Mouse (Mus musculus) liver, embryonic 14.5 days (tissue): ENCODE data around the gene Rps11.

Source experiments
- CTCF ChIP-seq: IDR thresholded peaks from 2 replicates; pipeline ENCODE4 v1.5.1; 2016; ENCODE audit warnings: antibody characterized with exemption, low read depth, control low read depth
- EP300 ChIP-seq: IDR thresholded peaks from 2 replicates; pipeline ENCODE4 v1.6.1; 2016; ENCODE audit warnings: antibody characterized with exemption, low read depth

GRCm38 (mm10) chr7:45134544-45135026 is 10.3 kb upstream of the Rps11 start:
- TF ChIP-seq CTCF (no peak), EP300 (no peak)
